Mouse (Mus musculus) cerebellum, adult 9-10 months (tissue): ENCODE measurements around the gene Zfp418.
"Not testable (repeated sequence)": the region's sequence is repeated elsewhere in the genome, so short reads cannot be mapped to it uniquely, and the experiment has no call there.

Experiments
- DNase-seq: peaks from one replicate; pipeline ENCODE4 v3.0.0; 2022

Zfp418 gene

GRCm38 (mm10) chr7:7171227-7172147 lies at the start of gene Zfp418:
Gene Zfp418 (plus strand): TSS chr7:7171330.
- peak; percentile 84 for DNase-seq

GRCm38 (mm10) chr7:7121602-7121980 lies 49.5 kb upstream of the Zfp418 start:
- no peak for DNase-seq

DNA sequence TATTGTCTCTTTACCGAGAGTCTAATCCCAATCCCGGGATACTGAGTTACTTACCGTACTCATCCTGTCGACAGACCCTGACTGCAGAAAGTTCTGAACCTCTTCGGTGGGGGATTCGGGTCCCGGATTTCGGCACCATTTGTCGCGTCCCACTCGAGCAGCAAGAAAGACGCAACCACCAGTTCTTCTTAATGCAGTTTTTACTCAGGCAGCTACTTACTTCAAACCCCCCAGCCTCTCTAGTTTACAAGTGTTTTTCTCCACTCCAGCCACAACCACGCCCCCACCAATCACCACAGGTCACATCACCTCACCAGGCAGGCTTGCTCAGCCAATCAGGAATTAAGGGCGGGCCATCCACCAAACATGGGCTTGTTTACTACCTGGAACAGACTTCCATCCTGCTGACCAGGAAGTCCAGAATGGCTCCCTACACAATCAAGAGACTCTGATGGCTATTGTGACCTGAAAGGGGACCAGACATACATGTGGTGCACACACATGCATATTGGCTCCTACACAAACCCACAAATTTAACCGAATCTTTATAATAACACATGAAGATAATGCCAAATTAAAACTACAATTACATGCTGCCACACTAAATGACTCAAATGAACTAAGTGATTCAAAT lies 40.5 kb upstream of the Zfp418 start:
- DNase-seq, result not testable (repeated sequence)

DNA sequence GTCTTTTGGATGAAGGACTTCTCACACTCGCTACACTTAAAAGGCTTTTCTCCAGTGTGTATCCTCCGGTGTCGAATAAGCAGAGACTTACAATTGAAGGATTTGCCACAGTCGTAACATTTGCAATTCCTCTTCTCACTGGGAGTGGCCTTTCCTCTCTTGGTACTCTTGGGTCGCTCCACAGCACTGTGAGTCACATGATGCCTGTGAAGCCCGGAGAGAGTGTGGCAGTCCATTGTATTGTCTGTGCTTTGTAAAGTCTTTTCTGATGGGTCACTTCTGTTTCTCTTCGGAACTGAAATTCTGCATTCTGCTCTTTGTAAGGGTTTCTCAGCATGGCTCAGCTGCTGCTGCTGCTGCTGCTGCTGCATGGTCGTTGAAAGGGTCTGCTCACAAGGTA lies 38.4 kb upstream of the Zfp418 start:
- no peak for DNase-seq

- peak; percentile 69 for DNase-seq
Observed at GRCm38 (mm10) chr7:7136379-7136866, 34.7 kb upstream of the Zfp418 start, which contains the start of gene Zfp773. Gene Zfp773 (minus strand): TSS chr7:7136755.

DNA sequence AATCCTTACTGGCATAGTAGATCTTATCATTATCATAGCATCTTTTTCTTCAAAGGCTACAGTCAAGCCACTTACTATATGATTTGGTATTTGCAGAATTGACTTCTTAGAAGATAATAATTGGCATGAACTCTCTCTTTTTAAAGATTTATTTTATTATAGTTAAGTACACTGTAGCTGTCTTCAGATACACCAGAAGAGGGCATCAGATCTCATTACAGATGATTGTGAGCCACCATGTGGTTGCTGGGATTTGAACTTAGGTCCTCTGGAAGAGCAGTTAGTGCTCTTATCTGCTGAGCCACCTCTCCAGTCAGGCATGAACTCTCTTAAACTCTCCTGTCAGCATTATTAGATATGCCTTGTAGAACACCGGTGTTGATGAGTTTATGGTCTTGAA lies 26.9 kb upstream of the Zfp418 start:
- DNase-seq, result no peak

DNA sequence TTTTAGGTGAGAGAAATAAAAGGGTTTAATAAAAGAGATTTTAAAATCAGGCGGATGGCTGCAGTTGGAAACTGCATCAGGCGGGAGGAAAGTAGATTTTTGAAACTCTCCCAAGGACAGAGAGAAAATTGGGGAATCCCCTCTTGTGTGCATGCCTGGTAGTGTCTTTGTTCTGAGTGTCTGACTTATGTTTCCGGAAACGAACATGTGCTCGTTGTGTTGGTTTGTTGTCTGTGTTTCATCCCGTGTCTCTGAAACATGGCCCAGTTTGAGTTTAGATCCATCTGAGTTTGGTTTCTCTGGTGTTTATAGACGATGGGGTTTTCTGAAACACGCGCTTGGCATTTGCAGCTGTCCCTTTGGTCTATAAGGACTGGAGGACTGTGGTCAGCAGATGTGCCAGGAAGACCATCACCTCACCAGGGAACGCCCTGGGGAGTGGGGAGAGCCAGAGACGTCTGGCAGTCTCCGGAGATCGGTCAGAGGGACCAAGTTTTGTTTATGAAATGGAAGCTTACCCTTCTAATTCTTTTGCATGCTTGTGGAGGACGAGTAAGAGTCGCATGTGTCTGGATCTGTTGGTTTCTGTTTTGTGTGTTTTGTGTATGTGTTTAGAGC lies 25.0 kb upstream of the Zfp418 start:
- DNase-seq, result no peak

DNA sequence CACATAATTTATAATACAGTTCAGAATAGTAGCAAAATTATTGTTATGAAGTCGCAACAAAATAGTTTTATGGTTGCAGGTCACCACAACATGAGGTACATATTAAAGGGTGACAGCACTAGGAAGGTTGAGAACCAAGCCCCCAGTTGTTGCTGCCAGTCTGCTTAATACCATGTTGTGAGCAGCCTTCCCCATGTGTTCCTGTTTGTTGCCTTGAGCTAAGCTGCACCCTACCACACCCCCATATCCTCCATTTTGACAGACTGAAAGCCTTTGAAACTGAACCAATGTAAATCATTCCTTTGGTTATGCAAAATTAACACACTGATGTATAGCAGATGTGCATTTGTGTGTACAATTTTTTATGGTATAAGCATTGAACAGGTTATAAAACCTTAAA lies 14.8 kb downstream of the Zfp418 start:
- no peak for DNase-seq

DNA sequence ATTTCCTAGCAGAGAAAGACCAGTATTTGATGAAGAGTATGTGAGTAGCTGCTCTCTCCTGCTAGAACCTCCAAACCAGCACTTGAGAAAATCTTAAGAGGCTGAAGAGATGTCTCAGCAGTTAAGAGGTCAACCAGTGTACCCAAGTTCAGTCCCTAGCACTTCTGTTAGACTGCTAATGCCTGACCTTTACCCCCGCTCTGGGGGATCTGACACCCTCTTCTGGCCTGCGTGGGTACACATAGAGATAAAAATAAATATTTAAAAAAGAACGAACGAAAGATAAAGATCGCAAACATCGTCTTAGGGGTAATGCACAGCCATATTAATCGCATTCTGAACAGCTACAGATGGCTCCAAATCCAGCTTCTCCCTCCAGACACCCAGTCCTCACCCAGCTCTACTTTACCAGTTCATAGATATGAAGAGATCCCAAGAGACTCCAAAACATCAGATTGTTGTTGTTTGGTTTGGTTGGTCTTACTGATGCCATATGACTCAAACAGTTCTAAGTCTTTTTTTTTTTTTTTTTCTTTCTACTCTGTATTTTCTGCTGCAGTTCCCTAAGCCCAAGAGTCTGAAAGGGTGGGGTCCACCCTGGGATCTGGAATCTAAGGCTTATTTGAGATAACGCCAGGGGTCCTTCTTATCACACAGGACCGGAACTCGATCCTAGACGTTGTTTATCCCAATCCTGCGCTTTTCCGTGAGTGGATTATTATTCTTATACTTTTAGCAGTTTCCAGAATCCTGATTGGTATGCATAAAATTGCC lies 16.5 kb downstream of the Zfp418 start:
- peak; percentile 21 for DNase-seq

- peak; percentile 76 for DNase-seq
Observed at GRCm38 (mm10) chr7:7188191-7188942, 17.2 kb downstream of the Zfp418 start.

DNA sequence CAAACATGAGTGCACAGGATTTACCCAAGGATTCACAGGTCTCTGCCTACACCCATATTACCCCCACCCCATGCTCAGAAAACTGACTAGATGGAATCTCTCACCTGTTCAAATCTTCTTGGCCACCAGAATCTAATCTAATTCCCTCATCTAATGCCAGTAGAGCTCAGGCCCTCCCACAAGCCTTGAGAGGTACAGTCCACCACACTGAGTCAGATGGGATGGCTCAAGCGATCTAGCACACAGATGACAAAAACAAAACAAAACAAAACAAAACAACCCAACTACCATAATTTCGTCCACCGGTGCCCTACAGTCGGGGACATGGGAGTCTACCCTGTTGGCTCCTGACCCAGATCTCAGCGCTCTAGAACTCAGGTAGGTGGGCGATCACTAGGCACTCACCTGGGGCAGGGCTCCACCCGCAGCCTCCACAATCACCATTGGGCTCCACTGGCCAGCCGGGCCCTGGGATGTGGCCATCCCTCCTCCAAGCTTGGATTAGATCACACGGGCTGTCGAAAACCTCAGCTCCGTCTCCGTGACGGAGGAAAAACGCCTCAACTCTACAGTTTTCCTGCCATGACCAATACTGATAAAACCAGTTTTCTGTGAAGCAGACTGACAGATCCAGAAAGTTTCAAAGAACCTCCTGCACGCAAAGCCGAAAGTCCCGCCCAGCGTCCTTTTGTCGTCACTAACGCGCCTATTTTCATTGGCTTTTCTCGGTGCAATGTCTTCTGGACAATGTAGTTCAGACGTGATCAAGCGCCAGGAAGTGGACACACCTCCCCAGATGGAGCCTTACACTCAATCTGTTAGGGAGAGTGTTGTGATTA lies 38.4 kb downstream of the Zfp418 start, which contains the start of gene Zfp772:
Gene Zfp772 (minus strand): TSS at position 686 of the 839 bp plus-strand sequence.
- DNase-seq, result peak; percentile 67
